Mouse (Mus musculus): Measurements from ENCODE around the gene Thsd4. TPM values are rescaled to one million over a fixed set of nuclear protein-coding genes. Genes with fewer than 3 reads are reported as not detected.

The Thsd4 gene
- total RNA-seq, 2 experiments from 2014 or later: not detected

DNA sequence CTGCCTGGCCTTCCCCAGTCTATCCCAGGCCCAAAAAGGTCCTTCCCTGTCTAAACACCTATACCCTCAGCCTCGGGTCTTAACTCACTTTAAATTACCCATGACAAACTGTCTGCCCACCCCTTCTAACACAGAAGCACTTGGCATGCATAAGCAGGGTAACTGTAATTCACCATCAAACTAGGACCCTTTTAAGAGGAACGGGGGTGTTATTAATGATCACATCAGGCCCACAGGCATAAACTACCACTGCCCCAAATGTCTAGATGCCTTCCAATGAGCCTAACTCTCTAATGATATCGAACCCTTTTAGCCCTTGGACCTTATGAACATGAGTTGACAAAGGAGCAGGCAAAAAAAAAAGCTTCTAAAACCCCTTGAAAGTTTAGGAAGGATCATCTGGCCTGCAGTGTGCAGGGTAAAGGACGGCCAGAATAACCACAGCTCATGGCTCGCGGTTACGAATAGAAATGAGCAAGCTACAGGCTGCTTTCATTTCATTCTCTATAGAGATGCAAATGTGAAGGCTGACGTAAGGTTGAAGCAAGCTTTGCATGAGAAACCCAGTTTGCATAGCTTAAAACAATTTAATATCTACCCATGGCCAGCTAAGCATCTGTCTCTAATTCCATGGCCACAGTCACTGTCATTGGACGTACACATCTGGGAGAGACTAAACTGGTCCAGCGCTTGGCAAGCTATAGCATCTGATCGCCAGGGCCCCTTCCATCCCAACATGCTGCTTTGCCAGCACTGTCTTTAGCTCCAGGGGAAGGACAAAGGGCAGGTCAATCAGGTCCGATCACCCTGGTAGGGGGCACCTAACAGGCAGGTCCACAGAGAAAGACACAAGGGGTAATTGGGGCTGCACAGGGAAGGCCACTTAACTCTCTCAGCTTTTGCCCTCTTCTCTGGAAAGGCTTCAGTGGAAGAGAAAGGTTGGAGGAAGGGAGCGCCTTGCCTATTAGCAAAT lies 61.5 kb downstream of the Thsd4 start:
- ATAC-seq (replicated peaks; ENCODE audit: low FRiP score, poor library complexity, severe bottlenecking): no peak

DNA sequence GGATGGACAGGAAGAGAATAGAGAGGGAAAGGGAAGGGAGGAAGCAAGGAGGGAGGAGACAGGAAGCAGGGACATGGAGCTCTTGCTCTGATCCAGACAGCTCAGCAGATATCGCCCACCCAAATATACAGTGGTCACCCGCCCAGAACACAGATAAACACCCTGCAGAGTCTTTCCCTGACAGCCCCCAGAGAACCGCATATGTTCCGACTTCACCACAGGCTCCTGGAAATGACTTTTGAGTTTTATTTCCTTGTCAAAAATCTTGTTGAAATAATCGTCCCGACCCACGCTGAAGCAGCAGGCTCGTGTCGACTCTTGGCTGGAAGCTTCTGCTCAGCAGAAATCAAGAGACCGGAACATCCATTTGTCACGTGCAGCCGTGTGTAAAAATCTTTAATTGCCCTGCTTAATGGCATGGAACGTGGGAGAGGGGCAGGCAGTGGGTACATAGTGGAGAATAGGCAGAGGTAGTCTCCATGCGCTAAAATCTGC lies 63.3 kb downstream of the Thsd4 start:
- no peak for ATAC-seq (replicated peaks; ENCODE audit: low FRiP score, poor library complexity, severe bottlenecking)

DNA sequence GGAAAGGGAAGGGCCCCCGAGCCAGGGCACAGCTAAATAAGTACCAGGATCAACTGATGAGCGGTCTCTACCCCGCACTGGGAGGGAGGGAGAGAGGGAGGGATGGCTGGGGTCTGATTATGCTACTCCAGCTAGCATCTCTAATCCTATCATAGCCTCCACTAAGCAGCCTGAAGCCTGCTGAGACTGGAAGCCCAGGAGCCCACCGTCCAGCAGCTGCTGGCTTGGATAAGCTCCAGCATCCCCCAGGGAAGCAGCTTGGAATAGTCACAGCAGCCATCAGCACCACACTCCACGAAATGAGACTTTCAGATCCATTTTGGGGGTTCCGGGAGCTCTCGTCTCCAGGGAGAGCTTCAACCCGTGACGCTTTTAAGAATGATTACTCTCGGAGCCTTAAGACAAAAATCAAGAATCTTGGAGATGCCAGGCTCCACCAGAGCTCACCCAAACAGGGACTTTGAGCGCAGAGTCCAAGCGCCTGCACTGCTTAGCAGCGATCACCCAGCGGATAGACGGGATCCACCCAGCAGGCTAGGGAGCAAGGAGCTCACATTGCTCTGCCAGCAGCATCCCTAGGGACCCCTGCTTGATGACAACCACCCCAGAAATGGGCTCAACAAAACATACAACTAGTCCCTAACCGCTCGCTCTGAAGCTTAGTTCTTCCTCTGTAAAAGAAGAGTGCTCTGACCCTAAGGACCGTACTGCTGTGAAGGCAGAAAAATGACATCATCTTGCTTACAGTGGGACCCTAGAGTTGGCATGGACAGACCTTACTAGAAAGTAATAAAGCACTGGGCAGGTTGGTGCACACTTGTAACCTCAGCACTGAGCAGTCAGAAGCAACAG lies 64.3 kb downstream of the Thsd4 start:
- no peak for ATAC-seq (replicated peaks; ENCODE audit: low FRiP score, poor library complexity, severe bottlenecking)

DNA sequence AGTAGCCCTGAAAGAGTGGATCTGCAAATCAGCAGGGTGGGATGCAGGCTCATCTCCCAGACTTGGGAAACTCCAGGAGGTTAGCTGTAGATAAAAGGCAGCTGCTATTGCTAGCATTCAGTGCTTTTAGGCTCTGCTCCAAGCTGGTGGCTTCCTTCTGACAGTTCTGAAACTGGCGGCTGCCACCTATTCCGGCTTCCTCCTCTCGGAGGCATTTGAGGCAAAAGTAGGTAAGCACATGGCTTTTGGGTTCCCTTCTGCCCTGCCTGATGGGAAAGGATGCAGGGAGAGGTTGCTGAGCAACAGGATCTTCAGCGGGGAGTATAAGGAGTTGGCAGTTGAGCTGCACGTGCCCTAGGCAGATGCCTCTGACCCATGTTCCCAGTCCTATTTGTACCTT lies 65.2 kb downstream of the Thsd4 start:
- ATAC-seq (replicated peaks; ENCODE audit: low FRiP score, poor library complexity, severe bottlenecking): no peak

DNA sequence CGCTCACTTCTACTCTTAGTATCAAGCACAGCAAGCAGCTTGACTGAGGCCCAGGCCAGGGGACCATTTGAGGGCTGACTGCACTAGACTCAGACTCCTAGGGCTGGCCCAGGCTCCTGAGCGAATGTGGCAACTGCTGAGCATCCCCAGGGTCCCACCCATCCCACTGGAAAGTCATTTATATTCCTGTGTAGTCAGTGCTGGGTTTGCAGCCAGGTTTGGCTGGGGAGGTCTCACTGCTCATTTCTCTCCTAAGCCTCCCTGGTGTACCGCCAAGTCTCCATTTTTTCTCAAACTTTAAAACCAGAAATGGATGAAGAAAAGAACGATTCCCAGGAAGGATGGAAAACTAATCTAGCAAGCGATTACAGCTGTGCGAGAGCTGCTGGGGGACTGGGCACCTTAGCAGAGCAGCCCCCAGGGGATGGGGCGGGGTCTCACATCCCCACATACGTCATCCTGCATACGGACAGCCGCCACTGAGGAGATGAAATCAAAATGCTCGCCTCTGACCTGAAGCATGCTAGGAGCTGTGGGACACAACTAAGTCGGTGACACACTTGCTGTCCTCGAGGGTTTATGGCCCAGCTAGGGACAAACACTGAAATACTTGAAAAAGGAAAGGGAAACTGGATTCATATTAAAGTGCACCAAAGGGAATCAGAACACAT lies 67.3 kb downstream of the Thsd4 start:
- ATAC-seq (replicated peaks; ENCODE audit: low FRiP score, poor library complexity, severe bottlenecking): no peak

DNA sequence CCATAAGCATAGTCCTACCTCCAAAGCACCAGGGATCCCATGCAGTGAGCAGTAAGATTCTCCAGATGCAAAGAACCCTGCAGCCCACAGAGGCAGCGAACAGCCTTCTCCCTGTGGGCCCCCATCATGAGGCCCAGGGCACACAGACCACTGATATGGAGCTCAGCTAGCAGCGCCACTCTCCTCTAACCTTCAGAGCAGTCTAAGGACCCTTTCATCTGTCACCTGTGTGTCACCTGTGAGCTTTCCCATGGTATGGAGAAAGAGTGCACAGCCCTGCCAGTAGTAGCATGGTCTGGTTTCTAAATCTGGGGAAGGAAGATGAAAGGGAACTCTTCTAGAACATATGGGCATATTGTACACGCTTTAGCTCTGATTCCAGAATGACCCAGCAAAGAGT lies 72.3 kb downstream of the Thsd4 start:
- ATAC-seq (replicated peaks; ENCODE audit: low FRiP score, poor library complexity, severe bottlenecking): no peak

DNA sequence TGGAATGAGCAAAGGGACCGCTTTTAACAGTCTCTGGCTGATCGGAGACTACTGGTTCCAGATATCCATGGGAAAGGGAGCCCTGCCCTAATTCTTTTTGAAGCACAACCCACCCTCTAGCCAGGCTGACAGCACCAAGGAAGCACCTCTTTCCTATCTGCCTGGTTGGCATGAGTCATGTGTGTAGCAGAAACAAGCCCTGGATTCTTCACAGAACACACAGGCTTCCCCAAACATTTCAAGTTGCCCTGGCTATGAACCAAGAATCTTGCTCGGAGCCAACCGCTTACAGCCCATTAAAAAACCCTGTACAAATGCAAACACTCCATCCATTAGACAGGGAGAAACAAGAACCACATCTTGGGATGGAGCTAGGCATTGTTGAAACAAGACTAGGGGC lies 76.0 kb downstream of the Thsd4 start:
- no peak for ATAC-seq (replicated peaks; ENCODE audit: low FRiP score, poor library complexity, severe bottlenecking)

DNA sequence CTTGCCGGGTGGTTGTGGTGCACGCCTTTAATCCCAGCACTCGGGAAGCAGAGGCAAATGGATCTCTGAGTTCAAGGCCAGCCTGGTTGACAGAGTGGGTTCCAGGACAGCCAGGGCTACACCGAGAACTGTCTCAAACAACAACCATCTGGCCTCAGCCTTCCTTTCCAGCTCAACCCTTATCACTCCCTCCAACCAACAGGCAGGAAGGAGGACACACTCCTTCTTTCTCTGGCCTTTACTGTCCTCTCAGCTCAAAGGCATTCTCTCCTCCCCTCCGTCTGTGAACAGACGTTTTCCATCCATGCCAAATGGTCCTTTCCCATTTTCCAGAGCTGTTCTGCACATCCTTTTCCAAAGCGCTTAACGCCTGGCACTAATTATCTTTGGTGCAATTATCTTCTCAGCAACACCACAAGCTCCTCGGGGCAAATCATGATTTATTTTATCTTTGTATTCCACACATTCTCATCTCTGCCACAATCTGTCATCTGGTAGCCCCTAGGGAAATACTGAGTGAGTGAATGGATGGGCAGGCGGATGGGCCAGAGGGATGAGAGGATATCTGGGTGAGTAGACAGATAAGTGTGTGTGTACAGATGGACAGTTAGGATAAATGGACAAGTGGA lies 80.5 kb downstream of the Thsd4 start:
- ATAC-seq (replicated peaks; ENCODE audit: low FRiP score, poor library complexity, severe bottlenecking): no peak

DNA sequence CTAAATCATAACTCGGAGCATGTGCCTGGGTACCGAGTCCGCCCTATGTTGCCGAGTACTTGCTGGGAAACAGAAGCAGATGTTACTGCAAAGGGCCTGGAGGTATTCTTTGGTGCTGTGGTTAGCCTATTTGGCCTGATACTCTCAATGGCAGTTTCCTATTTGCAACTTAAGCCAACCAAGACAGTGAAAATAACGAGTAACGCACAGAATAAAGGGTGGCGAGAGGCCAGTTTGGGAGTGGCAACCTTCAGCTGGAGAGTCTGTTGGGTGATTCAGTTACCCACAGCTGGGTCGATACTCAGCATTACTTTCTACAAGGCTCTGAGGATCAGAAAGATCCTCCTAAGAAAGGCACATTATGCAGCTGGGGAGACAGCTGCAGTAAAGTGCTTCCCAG lies 81.3 kb downstream of the Thsd4 start:
- ATAC-seq (replicated peaks; ENCODE audit: low FRiP score, poor library complexity, severe bottlenecking): no peak

DNA sequence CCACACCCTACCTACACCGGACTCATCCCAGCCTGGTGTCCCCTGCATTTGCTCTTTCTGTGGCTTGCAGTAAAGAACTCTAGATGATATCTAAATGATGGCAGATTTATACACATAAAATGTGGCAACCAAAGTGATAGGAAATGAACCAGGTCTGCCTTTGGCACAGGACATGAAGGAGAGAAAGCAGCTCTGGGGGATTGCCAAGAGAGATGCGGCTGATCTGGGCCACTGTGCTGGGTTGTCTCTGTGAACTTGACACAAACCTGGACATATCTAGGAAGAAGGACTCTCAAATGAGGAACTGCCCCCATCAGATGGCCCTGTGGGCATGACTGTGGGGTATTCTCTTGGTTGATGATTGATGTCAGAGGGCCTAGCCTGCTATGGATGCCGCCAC lies 85.6 kb downstream of the Thsd4 start:
- ATAC-seq (replicated peaks; ENCODE audit: low FRiP score, poor library complexity, severe bottlenecking): no peak

DNA sequence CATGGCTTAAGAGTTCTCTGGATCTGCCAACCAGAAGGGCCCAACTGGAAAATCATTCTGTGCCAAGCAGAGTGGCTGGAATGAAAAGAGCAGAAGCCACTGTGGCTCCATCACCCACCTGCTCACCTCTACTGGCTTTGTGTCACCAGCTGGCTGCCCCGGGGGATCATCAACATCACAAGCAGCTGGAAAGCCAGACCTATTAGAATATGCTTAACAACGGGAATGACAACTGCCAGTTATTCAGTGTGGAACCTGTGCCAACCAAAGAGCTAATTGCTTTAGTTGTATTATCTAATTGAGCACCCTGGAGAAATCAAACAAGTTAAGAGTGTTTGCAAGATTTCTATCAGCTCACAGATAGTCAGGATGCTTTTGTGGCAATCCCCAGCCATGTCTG lies 87.8 kb downstream of the Thsd4 start:
- ATAC-seq (replicated peaks; ENCODE audit: low FRiP score, poor library complexity, severe bottlenecking): no peak

DNA sequence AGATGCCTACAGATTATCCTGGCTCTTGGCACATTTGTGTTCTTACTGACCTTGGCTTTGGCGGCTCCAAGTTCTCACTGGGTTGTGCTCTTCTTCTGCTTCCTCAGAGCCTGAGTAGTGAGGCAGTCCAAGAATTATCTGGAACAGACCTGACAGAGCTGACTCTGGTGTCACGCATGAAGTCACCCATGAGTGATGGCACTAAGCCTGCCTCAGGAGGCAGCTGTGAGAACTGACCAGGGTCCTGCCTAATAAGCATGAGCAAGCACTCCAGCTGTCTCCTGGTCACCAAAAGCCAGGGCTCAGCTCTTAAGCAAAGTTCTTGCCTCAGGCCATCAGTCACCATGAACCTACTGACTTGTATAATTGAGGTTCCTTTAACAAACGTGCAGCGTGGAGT lies 89.9 kb downstream of the Thsd4 start:
- ATAC-seq (replicated peaks; ENCODE audit: low FRiP score, poor library complexity, severe bottlenecking): no peak

DNA sequence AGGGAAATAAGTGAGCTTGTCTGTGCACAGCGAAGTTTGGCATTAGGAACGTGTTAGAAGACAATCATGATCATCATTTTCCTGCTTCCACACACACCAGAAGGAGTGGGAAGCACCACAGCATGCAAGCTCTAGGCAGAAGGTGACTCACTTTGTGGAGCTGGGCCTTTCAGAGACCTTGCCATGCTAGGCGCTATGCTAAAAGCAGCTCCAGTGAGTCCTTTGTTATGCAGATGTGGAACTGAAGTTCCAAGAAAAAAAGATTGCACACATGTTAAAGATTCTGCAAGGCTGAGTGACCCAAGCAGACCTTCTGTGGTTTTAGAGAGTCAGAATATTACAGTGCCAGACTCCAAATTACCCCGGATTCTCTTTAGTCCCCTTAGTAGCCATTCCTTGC lies 91.8 kb downstream of the Thsd4 start:
- ATAC-seq (replicated peaks; ENCODE audit: low FRiP score, poor library complexity, severe bottlenecking): no peak

DNA sequence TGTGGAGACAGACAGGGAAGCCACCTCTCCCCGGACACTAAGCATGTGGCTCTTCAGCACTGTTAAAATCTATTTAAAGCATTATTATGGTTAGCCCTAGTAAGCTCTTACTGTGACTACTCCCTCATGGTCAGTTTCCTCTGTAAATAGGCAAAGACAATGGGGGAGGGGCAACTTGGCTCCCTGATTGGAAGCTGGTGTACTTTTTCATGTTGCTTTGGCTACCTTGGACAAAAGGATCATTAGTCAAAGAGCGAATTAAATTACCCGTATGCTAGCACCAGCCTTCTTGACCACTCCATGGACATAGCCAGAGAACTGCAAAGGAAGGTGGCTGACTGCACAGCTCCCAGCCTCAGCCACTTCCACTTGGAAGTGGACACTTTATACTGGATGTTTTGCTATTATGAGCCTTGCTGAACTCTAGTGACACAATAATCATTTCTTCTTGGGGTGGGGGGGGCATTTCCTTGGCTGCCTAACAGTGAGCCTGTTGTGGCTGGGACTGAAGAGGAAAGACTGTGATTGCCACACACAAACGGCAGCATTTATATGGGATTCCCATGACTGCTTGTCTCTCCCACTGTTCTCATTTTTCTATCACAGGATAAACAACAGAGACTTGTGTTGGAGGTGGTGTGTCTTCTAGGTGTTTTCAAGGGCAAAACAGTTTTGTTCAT lies 107.6 kb downstream of the Thsd4 start:
- no peak for ATAC-seq (replicated peaks; ENCODE audit: low FRiP score, poor library complexity, severe bottlenecking)

DNA sequence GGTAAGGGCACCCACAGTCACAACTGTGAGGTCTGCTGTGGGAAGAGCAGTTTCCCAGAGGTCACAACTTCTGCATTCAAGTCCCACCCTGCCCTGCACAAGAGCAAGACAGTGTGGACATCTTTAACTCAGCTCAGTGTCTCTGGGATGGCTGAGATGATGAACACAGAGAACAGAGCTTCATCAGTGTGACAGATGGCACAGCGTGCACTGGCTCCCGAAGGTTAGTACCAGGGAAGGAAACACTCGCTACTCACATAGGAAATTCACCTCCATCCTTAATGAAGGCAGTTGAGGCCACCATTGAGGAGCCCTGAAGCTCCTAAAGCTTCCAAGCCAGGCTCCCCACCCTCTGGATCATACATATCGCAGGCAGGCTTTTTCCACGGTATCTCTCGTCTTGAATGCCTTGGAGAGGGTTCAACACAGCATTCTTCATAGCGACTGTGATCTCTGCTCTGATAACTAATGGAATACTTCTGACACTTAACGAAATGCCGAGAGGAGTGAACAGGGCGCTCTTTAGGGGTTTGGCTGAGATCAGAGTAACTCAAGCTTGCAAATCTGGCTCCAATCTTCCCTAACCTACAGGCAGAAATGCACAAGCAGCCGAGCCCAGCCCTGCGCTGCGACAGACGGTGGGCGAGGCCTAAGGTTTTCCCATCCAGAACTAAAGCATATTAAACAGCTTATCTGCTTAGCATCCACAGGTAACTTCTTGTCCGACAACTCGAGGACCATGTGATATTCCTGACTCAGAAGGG lies 110.8 kb downstream of the Thsd4 start:
- no peak for ATAC-seq (replicated peaks; ENCODE audit: low FRiP score, poor library complexity, severe bottlenecking)

DNA sequence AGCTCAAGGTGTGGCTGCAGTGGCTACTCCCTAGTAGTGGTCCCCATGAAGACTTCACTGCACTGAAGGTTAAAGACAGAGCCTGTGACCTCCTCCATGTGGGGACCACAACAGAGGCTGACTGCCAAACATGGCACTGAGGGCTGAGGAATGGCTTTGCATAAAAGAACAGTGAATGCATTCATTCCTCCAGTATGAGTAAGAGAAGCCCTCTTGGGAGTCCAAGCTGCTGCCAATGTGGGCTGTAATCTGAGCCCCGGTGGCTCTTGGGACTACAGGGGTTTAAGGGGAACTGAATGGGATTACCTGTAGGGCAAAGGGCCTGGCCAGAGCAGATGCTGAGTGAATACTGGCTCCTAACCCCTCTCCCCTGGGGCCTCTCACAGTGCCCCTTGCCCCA lies 114.5 kb downstream of the Thsd4 start:
- no peak for ATAC-seq (replicated peaks; ENCODE audit: low FRiP score, poor library complexity, severe bottlenecking)

DNA sequence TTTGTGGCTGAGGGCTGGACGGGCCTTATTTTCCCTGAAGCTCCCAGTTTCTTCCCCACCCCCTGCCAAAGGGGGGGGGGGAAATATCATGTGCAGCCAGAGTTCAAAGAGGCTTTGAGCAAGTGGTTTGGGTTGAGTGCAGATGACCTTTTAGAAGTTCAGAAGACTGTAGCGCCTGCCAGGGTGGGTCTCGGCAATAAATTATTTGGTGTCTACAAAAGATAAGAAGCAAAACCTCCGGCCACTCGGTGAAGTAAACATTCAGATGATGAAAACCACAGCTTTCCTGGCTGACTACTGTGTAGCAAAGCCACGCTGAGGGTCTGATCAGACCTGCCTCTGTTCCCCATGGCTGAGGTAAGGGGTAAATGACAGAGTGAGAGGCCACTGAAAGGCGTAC lies 116.1 kb downstream of the Thsd4 start:
- ATAC-seq (replicated peaks; ENCODE audit: low FRiP score, poor library complexity, severe bottlenecking): no peak

DNA sequence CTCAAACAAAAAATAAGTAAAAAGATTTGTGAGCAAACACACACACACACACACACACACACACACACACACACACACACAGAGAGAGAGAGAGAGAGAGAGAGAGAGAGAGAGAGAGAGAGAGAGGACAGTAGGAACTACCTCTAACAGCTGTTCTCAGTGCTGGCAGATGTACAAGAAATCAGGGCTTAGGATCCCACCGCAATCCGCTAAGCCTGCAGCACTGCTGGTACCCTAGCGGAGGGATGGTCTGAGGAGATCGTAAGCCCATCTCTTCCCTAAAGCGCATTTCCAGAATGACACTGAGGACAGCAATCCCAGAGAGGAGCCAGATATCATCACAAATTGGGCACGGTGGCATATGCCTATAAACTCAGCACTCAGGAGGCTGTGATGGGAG lies 119.2 kb downstream of the Thsd4 start:
- no peak for ATAC-seq (replicated peaks; ENCODE audit: low FRiP score, poor library complexity, severe bottlenecking)

DNA sequence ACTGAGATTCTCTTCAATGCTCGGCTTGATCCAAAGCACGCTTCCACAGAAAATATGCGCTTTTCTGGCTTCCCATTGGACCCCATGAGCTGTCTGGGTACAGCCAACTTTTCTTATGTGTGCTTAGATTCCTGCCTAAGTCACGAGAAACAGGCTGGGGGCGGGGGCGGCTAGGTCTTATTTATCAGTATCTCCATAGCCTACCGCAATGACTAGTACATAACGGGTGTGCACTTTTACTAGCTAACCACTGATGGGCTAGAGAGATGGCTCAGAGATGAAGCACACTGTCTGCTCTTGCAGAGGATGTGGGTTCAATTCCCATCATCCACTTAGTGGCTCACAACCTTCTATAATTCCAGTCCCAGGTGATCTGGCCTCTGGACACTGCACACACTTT lies 121.8 kb downstream of the Thsd4 start:
- no peak for ATAC-seq (replicated peaks; ENCODE audit: low FRiP score, poor library complexity, severe bottlenecking)
